Mouse (Mus musculus) megakaryocyte, adult 5-6 weeks (primary cell): ENCODE measurements around the gene Wdr89. TPM values are rescaled to one million over a fixed set of nuclear protein-coding genes. Genes with fewer than 3 reads are reported as not detected.

ENCODE experiments used
- ATAC-seq: 2 replicates; pipeline ENCODE4 v1.8.0; 2016; ENCODE audit warnings: mild to moderate bottlenecking, inconsistent platforms; ENCODE audit not compliant: poor library complexity, severe bottlenecking
- total RNA-seq, 2 experiments: library from RNA; stranded (forward) in 1 of 2; stranded (reverse) in 1 of 2; fragments of 153-499, 151-499 nt in 1 of 2; fragments of 221-1000, 200-1000 nt in 1 of 2; gene quantifications; 2 replicates each; pipeline versions ENCODE4 v1.2.3 to v1.2.4; 2015 to 2017

The Wdr89 gene
- total RNA-seq, 2 experiments from 2014 or later = 7.5 to 9.7 TPM

DNA sequence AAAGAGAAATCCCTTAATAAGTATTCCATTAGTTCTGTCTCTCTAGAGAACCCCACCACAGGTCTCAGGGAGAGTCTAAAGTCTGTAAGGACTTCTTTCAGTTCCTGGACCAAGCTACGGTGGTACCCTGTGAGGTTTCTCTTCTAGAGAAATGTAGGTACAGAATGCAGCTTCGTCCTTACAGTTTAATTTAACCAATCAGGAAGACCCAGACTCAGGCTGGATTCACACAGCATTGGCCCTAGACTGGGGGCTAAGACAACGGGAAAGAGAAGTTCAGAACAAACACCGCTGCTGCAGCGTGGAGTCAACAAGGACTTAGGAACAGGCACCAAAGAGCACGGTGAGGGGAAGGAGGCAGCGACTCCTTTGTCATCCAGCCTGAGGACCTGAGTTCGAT is 52.5 kb downstream of the Wdr89 start:
- ATAC-seq = no peak

DNA sequence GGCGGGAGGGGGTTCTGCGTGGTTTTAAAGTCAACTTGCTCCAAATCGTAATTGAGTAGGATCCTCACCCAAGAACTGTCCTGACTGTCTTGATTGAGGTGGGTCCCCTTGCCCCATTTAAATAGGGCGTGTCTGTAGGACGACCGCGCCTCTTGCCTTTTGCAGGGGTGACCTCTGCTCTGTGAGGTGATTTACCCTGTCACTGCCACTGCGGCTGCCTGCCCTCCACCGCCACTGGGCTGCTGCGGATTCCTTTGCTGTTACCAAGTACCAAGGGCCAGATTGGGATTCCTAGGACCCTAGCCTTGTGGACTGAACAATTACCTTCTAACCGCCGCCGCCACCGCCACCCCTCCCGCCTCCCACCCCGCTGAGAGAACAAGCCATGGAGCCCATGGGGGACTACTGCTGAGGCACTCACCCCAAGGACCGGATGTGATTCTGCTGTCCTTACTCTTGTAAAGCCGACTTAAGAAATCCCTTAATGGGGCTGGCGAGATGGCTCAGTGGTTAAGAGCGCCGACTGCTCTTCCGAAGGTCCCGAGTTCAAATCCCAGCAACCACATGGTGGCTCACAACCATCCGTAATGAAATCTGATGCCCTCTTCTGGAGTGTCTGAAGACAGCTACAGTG is 53.1 kb downstream of the Wdr89 start:
- no peak for ATAC-seq

DNA sequence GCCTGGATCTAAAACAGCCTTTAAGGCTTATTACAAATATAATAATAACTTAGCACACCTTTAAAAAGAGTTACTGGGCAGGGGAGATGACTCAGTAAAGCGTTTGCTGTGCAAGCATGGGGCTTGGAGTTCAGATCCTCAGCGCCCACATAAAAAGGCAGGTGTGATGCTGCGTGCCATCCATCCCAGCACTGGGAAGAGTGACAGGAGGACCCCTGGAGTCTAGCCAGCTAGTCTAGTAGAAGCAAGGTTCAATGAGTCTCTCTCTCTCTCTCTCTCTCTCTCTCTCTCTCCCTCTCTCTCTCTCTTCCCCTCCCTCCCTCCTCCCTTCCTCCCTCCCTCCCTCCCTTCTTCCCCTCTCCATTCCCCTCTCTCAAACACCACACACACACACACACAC is 53.8 kb downstream of the Wdr89 start:
- ATAC-seq = no peak

DNA sequence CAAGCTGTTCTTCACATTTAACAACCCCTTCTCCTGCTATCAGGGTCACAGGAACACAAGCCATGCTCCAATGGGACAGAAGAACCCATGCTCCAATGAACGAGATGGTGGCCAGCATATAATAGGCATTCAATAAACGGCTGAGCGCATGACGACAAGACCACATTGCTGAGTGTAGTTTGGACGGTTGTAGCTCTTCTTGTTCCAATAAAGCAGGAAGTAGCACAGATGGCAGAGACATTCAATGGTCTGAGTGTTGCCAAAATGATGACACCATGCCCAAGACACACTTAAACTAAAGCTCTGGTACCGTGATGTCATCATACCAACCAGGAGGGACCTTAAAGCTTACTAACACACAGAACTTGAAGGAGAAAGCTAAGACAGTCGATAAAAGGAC is 56.6 kb downstream of the Wdr89 start:
- no peak for ATAC-seq

DNA sequence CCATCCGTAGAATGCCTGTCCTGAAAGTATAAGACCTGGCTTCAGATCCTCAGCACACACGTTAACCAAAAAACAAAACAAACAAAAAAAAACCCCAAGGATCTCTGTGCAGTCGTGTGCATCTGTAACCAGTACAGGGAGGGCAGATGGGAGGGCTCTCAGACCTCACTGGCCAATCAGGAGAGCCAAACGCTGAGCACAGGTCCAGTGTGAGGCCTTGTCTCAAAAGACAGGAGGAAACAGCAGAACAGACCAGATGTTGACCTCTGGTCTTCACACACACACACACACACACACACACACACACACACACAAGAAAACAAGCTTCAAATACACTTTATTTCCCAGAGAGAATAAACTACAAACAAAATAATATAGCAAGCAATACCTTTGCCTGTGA is 69.8 kb downstream of the Wdr89 start:
- ATAC-seq = no peak

DNA sequence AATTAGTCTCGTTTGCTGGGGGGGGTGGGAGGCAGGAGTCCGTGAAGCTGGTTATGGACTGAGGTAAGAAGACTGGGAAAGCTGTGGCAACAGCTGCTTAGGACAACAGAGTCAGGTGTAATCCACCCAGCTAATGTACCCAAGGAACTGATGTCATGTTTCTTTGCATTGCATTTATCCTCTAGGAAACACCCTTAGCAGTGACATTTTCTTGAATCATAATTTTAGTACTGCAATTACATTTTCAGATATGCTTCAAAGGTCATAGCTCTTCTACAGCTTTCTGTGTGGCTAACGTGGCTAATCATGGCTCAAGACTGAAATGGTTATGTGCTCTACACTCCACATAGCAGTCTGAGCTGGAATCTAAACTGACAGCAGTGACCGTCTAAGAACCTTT is 70.3 kb downstream of the Wdr89 start:
- ATAC-seq = no peak

DNA sequence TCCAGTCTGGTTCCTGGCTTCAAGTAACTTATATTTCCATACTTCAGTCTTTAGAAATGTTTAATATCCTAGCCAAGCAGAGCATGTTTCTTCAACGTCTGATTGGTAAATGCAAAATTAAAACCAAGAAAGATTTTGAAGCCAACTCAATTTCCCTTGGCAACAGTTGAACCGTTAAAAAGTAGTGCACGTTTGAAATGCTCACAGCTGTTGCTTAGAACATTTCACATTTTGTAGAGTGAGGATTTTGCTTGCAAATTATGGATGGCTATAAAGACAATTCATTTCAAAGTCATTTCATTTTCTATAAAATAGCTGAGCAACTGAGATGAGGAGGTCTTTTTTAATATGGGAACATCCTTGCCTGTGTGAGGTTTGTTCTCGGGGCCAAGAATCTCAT is 71.6 kb downstream of the Wdr89 start:
- no peak for ATAC-seq

DNA sequence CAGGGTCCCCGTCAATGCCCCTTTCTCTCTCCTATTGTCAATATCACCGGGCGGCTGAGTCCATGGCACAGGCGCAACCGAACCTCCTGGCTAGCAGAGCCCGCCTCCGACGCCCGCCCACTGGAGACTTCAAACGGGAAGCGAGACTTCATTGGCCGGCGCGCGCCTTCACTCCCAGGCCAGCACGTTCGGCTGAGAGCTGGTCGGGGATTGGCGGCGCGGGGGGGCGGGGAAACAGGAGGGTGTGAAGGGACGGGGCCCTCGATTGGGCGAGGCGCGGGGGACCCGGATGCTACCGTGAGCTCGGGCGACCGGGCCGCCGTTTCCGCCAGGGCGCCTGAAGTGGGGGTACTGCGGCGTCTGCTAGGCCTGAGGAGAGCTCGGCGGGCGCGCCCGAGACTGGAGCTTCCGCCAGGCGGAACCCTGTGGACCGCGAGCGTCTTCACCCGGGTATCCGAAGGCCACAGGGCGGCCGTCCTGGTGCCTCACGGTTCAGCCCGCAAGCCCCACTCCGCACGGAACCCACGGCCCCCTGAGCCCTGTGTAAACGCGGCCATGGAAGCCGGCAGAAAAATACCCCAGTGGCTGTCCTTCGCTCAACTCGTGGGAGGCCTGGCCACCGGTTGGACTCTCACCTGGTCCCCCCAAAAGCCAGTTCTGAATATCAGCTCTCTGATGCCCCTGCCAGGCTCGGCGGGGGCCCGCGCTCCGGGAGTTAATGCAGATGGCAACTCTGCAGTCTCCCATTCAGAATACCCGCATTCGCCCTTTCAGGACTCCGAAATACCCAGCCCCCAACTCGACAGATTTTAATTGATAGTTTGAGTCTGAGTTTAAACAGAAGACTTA is 73.0 kb downstream of the Wdr89 start, which contains the start of gene Ppp2r5e:
Gene Ppp2r5e (minus strand): TSS at position 92 of the 849 bp plus-strand sequence.
- peak; percentile 96 for ATAC-seq

DNA sequence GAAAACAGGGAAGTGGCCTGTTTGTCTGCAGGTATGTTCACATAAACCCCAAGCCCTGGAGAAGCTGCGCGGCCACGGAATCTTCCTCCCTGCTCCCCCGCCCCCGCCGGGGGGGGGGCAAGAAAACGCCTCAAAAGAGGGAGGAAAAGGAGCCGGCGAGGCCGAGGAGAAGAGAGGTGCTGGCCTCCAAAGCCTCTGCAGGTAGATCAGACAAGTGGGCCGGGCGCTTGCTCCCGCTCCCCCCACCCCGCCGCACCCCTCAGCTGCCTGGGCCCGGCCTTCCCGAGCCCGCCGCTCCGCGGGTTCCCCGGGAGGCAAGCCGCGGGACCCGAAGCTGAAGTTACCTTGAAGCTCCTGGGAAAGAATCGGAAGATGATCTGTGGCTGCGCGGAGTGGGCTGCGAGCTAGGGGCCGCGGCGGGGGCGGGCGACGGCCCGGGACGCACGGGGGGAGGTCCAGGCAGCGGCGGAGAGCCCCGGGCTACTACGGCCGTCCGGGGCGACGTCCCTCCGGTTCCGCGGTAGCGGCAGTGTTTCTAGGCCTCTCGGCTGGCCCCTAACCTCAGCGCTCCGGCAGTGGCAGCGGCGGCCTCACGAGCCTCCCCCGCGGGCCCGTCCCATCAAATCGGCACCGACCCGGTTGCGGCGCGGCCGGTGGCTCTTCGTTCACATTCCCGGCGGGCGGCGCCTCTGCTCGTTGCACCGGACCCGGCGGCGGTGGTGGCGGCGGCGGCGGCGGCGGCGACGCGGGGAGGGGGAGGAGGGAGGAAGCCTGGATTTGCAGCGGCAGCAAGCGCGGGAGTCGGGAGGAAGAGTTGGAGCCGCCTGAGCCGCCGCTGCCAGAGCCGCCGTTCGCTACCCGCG is 73.8 kb downstream of the Wdr89 start:
- ATAC-seq = peak; percentile 8; the same call in 1 of the 2 replicates

DNA sequence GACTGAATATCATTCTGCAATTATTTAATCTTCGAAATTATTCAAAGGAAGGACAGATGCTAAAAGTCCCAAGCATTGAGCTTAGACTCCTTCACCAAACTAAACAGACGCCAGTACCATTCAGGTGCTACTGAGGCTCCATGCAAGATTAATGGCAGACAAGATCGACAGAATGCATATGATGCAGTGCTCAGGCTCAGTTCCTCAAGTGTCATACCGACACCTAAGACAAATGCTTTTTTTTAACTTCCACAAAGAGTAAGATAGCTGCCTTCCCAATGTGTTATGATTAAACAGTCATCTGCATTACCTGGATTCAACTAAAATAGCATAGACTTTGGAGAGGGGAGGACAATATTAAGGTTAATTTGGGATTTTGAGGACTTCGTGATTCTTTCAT is 74.9 kb downstream of the Wdr89 start:
- ATAC-seq = no peak

DNA sequence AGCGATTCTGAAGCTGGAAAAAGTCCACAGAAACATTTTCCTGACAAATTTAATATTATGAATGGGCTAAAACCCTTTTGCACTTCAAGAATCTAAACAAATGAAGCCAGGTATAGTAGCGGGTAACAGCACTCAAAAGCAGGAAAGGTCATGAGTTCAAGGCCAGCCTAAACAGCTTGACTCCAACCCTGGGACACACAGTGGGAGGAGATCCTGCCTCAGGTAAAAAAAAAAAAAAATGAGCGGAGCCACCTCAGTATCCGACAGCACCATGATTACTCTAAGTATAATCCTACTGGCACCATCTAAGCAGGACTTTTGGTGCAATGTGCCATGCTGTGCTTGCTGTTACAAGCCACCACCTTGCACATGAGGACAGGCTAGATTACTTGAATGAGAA is 75.5 kb downstream of the Wdr89 start:
- ATAC-seq = no peak

DNA sequence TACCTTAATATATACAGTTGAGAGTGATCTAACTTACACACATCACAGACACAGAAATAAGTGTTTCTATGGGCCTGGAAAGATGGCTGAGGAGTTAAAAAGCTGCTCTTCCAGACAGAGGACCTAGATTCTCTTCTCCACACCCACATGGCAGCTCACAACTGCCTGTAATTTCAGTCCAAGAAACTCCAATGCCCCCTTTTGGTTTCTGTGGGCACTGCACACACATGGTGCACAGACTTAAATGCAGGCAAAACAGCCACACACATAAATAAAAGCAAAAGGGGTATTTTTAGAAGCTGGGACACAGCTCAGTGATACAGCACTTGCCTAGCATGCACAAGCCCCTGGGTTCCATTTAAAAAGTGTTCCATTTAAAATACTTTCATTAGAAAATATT is 81.8 kb downstream of the Wdr89 start:
- no peak for ATAC-seq

DNA sequence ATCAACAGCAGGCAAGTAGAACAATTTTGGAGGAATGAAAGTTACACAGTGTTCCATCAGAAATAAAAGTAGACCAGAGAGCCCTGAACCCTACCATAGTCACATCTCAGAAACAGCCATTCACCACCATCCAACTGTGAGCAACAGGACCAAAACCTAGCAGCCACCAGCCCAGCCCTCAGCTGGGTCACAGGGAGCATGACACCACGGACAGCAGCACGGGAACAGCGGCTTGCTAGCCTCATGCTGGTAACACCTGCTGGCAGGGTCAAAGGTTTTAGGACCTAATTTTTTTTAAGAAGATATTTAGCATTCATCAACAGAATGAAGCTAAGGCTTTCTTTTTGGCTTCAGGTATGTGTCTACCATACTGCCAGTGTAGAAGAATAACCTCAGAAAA is 85.6 kb downstream of the Wdr89 start:
- no peak for ATAC-seq

Other genes starting within 250 kb of the Wdr89 start
- gene Ppp2r5e, start 73.3 kb downstream of the Wdr89 start, total RNA-seq (2015) = 30.3 and 33.7 TPM in 2 replicates
- gene Ppp2r5e, start 73.3 kb downstream of the Wdr89 start, total RNA-seq (2017) = 14.0 and 17.6 TPM in 2 replicates
- gene Sgpp1, start 66.2 kb upstream of the Wdr89 start, total RNA-seq (2015) = 98.3 and 116 TPM in 2 replicates
- 90.8 and 98.0 TPM in 2 replicates for gene Sgpp1, start 66.2 kb upstream of the Wdr89 start, total RNA-seq (2017)
- 17.4 and 17.8 TPM in 2 replicates for gene Syne2, start 148.6 kb upstream of the Wdr89 start, total RNA-seq (2015)
- gene Syne2, start 148.6 kb upstream of the Wdr89 start, total RNA-seq (2017) = 31.6 and 34.6 TPM in 2 replicates